Mouse (Mus musculus) stomach, embryonic 14.5 days (tissue): ENCODE results near the gene Set. TPM values are rescaled to one million over a fixed set of nuclear protein-coding genes. Genes with fewer than 3 reads are reported as not detected.

ENCODE experiments used
- ATAC-seq: fragments of 200-750 bp; cut with Nextera tagmentation; 2 replicates; pipeline ENCODE4 v1.8.0; 2017; ENCODE audit warnings: low read depth, moderate TSS enrichment; ENCODE audit not compliant: insufficient number of reproducible peaks, insufficient read depth, low FRiP score
- H3K27ac ChIP-seq: fragments of 300-500 bp; sonication (generic); 2 replicates; pipeline ENCODE4 v1.5.1; 2014; ENCODE audit warnings: mild to moderate bottlenecking, low read length, moderate library complexity, mixed read lengths
- H3K27me3 ChIP-seq: fragments of 300-500 bp; sonication (generic); 2 replicates; pipeline ENCODE4 v1.6.1; 2014; ENCODE audit warnings: low read length, control low read depth, mixed read lengths; ENCODE audit not compliant: control insufficient read depth, insufficient read depth
- H3K36me3 ChIP-seq: fragments of 300-500 bp; sonication (generic); 2 replicates; pipeline ENCODE4 v1.6.1; 2014; ENCODE audit warnings: mild to moderate bottlenecking, control low read depth, low read length, moderate library complexity, mixed read lengths; ENCODE audit not compliant: control insufficient read depth, insufficient read depth
- H3K4me1 ChIP-seq: fragments of 300-500 bp; sonication (generic); 2 replicates; pipeline ENCODE4 v1.6.1; 2014; ENCODE audit warnings: low read length, control low read depth, mixed read lengths; ENCODE audit not compliant: control insufficient read depth, insufficient read depth
- H3K4me2 ChIP-seq: fragments of 300-500 bp; sonication (generic); replicated peaks from 2 replicates; pipeline ENCODE4 v1.6.1; 2014; ENCODE audit warnings: low read depth, low read length, control low read depth
- H3K4me3 ChIP-seq: fragments of 300-500 bp; sonication (generic); 2 replicates; pipeline ENCODE4 v1.5.1; 2014; ENCODE audit warnings: low read depth, low read length, control low read depth
- H3K9ac ChIP-seq: fragments of 300-500 bp; sonication (generic); replicated peaks from 2 replicates; pipeline ENCODE4 v1.6.1; 2014; ENCODE audit warnings: low read depth, mild to moderate bottlenecking, control low read depth, low read length, moderate library complexity, mixed read lengths
- H3K9me3 ChIP-seq: fragments of 300-500 bp; sonication (generic); 2 replicates; pipeline ENCODE4 v1.6.1; 2016; ENCODE audit warnings: low read depth, low read length, control low read depth; ENCODE audit not compliant: control insufficient read depth
- WGBS: fragments of 180-500 bp; shearing (Covaris S2); extraction: QIAGEN DNeasy Blood & Tissue Kit; methylation state at CpG from one replicate; pipeline ENCODE4 v1.1.7; 2014; 5-methylcytosine and 5-hydroxymethylcytosine counted together
- polyA plus RNA-seq: library from polyadenylated mRNA; unstranded; fragments of >200 nt; fragmentation: Nextera tagmentation; extraction: Ambion mirVana; gene quantifications from 2 replicates; pipeline ENCODE4 v1.2.1, GENCODE M21; 2014

The Set gene
- 454 and 480 TPM in 2 replicates for polyA plus RNA-seq

- WGBS, result 47% methylated on average over 12 of the region's 12 CpGs
- no peak within 1 kb of the TSS for H3K4me2 ChIP-seq
- H3K36me3 ChIP-seq, result no peaks in the 10 kb centered on the region
- no peak for ATAC-seq
- peaks cover 7% of the 10 kb centered on the region; the same call in 1 of the 2 replicates for H3K4me1 ChIP-seq
- no peak within 1 kb of the TSS for H3K9ac ChIP-seq
- no peaks in the 10 kb centered on the region for H3K27me3 ChIP-seq
- H3K4me3 ChIP-seq, result no peak within 1 kb of the TSS
- H3K27ac ChIP-seq, result no peak within 1 kb of the TSS
- no peaks in the 10 kb centered on the region for H3K9me3 ChIP-seq
These were observed at the start of gene Set for GRCm38 (mm10) chr2:30057223-30057904. Gene Set (plus strand): TSS chr2:30057378.

GRCm38 (mm10) chr2:30009101-30009500 lies 48.1 kb upstream of the Set start:
- Histone ChIP-seq H3K9me3 (no peaks in the 10 kb centered on the region), H3K4me1 (no peaks in the 10 kb centered on the region), H3K36me3 (peaks cover 91% of the 10 kb centered on the region), H3K9ac (no peak overlapping the region), H3K4me2 (no peak overlapping the region), H3K4me3 (no peak overlapping the region), H3K27ac (no peak overlapping the region), H3K27me3 (no peaks in the 10 kb centered on the region)
- 53% methylated on average over 1 of the region's 1 CpGs for WGBS
- ATAC-seq, result no peak

- no peak for ATAC-seq
- no peaks in the 10 kb centered on the region for H3K27me3 ChIP-seq
- peaks cover 91% of the 10 kb centered on the region for H3K36me3 ChIP-seq
- no peaks in the 10 kb centered on the region for H3K9me3 ChIP-seq
- no peaks in the 10 kb centered on the region for H3K4me1 ChIP-seq
- WGBS, result 89% methylated on average over 8 of the region's 8 CpGs
- H3K4me2 ChIP-seq, result no peak overlapping the region
- no peak overlapping the region for H3K9ac ChIP-seq
- H3K4me3 ChIP-seq, result no peak overlapping the region
- H3K27ac ChIP-seq, result no peak overlapping the region
These were observed 46.3 kb upstream of the Set start for GRCm38 (mm10) chr2:30010840-30011281.

- Histone ChIP-seq H3K27me3 (no peaks in the 10 kb centered on the region), H3K4me2 (no peak overlapping the region), H3K36me3 (peaks cover 86% of the 10 kb centered on the region), H3K4me3 (no peak overlapping the region), H3K9me3 (no peaks in the 10 kb centered on the region), H3K9ac (no peak overlapping the region), H3K4me1 (no peaks in the 10 kb centered on the region), H3K27ac (no peak overlapping the region)
- WGBS, result 90% methylated on average over 11 of the region's 11 CpGs
- ATAC-seq, result no peak
These were observed 42.7 kb upstream of the Set start for GRCm38 (mm10) chr2:30014326-30014966.

GRCm38 (mm10) chr2:30025454-30025853 lies 31.7 kb upstream of the Set start:
- Histone ChIP-seq H3K27ac (no peak overlapping the region), H3K4me3 (no peak overlapping the region), H3K4me1 (no peaks in the 10 kb centered on the region), H3K9ac (no peak overlapping the region), H3K4me2 (no peak overlapping the region), H3K9me3 (no peaks in the 10 kb centered on the region), H3K36me3 (peaks cover 92% of the 10 kb centered on the region), H3K27me3 (no peaks in the 10 kb centered on the region)
- ATAC-seq, result no peak
- WGBS, result 84% methylated on average over 4 of the region's 4 CpGs

GRCm38 (mm10) chr2:30026997-30027396 lies 30.2 kb upstream of the Set start:
- Histone ChIP-seq H3K4me1 (no peaks in the 10 kb centered on the region), H3K9me3 (no peaks in the 10 kb centered on the region), H3K4me2 (no peak overlapping the region), H3K36me3 (peaks cover 92% of the 10 kb centered on the region), H3K27ac (no peak overlapping the region), H3K27me3 (no peaks in the 10 kb centered on the region), H3K9ac (no peak overlapping the region), H3K4me3 (no peak overlapping the region)
- no peak for ATAC-seq
- 95% methylated on average over 5 of the region's 5 CpGs for WGBS

GRCm38 (mm10) chr2:30032244-30032846 lies 24.8 kb upstream of the Set start:
- peaks cover 54% of the 10 kb centered on the region for H3K36me3 ChIP-seq
- H3K9me3 ChIP-seq, result no peaks in the 10 kb centered on the region
- whole genome bisulfite sequencing, result 60% methylated on average over 11 of the region's 11 CpGs
- H3K4me1 ChIP-seq, result no peaks in the 10 kb centered on the region
- no peak for ATAC-seq
- H3K27ac ChIP-seq, result no peak overlapping the region
- H3K4me2 ChIP-seq, result no peak overlapping the region
- H3K4me3 ChIP-seq, result no peak overlapping the region
- H3K9ac ChIP-seq, result no peak overlapping the region
- no peaks in the 10 kb centered on the region for H3K27me3 ChIP-seq

- WGBS, result 79% methylated on average over 6 of the region's 6 CpGs
- Histone ChIP-seq H3K36me3 (peaks cover 48% of the 10 kb centered on the region), H3K9ac (no peak overlapping the region), H3K9me3 (no peaks in the 10 kb centered on the region), H3K4me1 (no peaks in the 10 kb centered on the region), H3K27ac (no peak overlapping the region), H3K27me3 (no peaks in the 10 kb centered on the region), H3K4me3 (no peak overlapping the region), H3K4me2 (no peak overlapping the region)
- no peak for ATAC-seq
These were observed 24.2 kb upstream of the Set start for GRCm38 (mm10) chr2:30032957-30033356.
